Mouse (Mus musculus) forebrain, embryonic 14.5 days (tissue): ENCODE results near the gene Trmt10c. TPM values are rescaled to one million over a fixed set of nuclear protein-coding genes. Genes with fewer than 3 reads are reported as not detected.
"Not testable (repeated sequence)": the region's sequence is repeated elsewhere in the genome, so short reads cannot be mapped to it uniquely, and the experiment has no call there.

Experiments used
- ATAC-seq: fragments of 200-750 bp; cut with Nextera tagmentation; 2 replicates; pipeline ENCODE4 v1.8.0; 2017; ENCODE audit warnings: mild to moderate bottlenecking, moderate library complexity
- DNase-seq: peaks from one replicate; pipeline ENCODE4 v3.0.0-alpha.2; 2015; ENCODE audit warnings: low spot score
- H3K27ac ChIP-seq: fragments of 300-500 bp; sonication (generic); 2 replicates; pipeline ENCODE4 v1.5.1; 2014; ENCODE audit warnings: low read depth, mild to moderate bottlenecking, control low read depth, low read length, moderate library complexity
- H3K27me3 ChIP-seq: fragments of 300-500 bp; sonication (generic); replicated peaks from 2 replicates; pipeline ENCODE4 v1.6.1; 2014; ENCODE audit warnings: low read length, control low read depth, mixed read lengths; ENCODE audit not compliant: control insufficient read depth, insufficient read depth
- H3K36me3 ChIP-seq: fragments of 300-500 bp; sonication (generic); 2 replicates; pipeline ENCODE4 v1.6.1; 2014; ENCODE audit warnings: low read length, control low read depth; ENCODE audit not compliant: control insufficient read depth, insufficient read depth
- H3K4me1 ChIP-seq: fragments of 300-500 bp; sonication (generic); 2 replicates; pipeline ENCODE4 v1.6.1; 2014; ENCODE audit warnings: antibody characterized with exemption, low read length, control low read depth; ENCODE audit not compliant: control insufficient read depth, insufficient read depth
- H3K4me2 ChIP-seq: fragments of 300-500 bp; sonication (generic); 2 replicates; pipeline ENCODE4 v1.6.1; 2014; ENCODE audit warnings: mild to moderate bottlenecking, control low read depth, low read length
- H3K4me3 ChIP-seq: fragments of 300-500 bp; sonication (generic); 2 replicates; pipeline ENCODE4 v1.5.1; 2014; ENCODE audit warnings: low read depth, low read length, control low read depth
- H3K9ac ChIP-seq: fragments of 300-500 bp; sonication (generic); 2 replicates; pipeline ENCODE4 v1.6.1; 2014; ENCODE audit warnings: mild to moderate bottlenecking, low read length, control low read depth, moderate library complexity
- H3K9me3 ChIP-seq: fragments of 300-500 bp; sonication (generic); replicated peaks from 2 replicates; pipeline ENCODE4 v1.6.1; 2016; ENCODE audit warnings: low read length, control low read depth, mixed read lengths; ENCODE audit not compliant: control insufficient read depth
- WGBS: fragments of 180-500 bp; shearing (Covaris S2); extraction: QIAGEN DNeasy Blood & Tissue Kit; methylation state at CpG from one replicate; pipeline ENCODE4 v1.1.7; 2014; 5-methylcytosine and 5-hydroxymethylcytosine counted together
- polyA plus RNA-seq: library from polyadenylated mRNA; unstranded; fragments of >200 nt; fragmentation: Nextera tagmentation; extraction: Ambion mirVana; gene quantifications from 2 replicates; pipeline ENCODE4 v1.2.1, GENCODE M21; 2014

Trmt10c gene
- polyA plus RNA-seq, 1 experiment from 2014 or later, result 28.1 TPM

DNA sequence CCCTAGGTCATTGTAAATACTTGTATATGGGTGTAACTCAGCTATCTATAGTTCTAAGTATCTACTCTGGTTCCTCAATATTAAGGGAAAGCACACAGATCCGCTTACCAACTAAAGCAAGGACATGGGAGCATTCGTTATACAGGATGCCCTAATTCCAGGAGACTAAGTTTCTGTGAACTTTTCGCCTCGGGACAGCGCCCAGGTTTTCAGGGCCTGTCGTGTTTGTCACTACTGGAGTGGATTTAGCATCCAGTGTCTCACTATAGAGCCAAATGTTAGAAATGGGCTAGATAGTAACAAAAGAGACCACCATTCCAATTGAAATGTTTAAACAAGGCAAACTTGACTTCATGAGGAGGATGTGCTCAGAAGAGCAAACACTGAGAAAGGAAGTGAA, 35.5 kb upstream of the Trmt10c start:
- DNase-seq, H3K9me3 ChIP-seq, H3K27ac ChIP-seq, H3K4me3 ChIP-seq, H3K27me3 ChIP-seq, H3K9ac ChIP-seq, ATAC-seq, H3K4me2 ChIP-seq, H3K4me1 ChIP-seq, H3K36me3 ChIP-seq: not testable (repeated sequence)
- WGBS, result 92% methylated on average over 6 of the region's 6 CpGs

DNA sequence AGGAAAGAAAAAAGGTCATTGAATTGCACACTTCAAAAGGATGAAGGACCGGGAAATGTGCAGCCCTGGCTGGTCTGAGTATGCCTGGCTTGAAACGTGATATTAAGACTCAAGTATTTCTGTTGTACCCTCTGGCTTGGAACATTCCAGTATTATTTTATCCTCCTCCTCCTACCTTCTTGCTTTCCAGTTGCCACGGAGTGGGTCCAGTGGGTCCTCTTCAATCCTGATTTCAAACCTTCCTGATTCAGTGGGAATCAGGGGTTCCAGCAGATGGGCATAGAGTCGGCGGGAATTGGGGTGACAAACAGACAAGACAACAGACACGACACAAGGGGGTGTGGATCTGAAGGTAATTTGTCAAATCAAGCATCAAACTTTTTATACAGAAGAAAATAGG, 34.9 kb upstream of the Trmt10c start:
- no peaks in the 10 kb centered on the region for H3K27me3 ChIP-seq
- DNase-seq (no peak), ATAC-seq (no peak)
- WGBS, result 77% methylated on average over 6 of the region's 6 CpGs
- no peaks in the 10 kb centered on the region for H3K9me3 ChIP-seq
- H3K27ac ChIP-seq, result no peak overlapping the region
- no peaks in the 10 kb centered on the region for H3K36me3 ChIP-seq
- H3K9ac ChIP-seq, result no peak overlapping the region
- peaks cover 8% of the 10 kb centered on the region for H3K4me1 ChIP-seq
- no peak overlapping the region for H3K4me3 ChIP-seq
- no peak overlapping the region for H3K4me2 ChIP-seq

DNA sequence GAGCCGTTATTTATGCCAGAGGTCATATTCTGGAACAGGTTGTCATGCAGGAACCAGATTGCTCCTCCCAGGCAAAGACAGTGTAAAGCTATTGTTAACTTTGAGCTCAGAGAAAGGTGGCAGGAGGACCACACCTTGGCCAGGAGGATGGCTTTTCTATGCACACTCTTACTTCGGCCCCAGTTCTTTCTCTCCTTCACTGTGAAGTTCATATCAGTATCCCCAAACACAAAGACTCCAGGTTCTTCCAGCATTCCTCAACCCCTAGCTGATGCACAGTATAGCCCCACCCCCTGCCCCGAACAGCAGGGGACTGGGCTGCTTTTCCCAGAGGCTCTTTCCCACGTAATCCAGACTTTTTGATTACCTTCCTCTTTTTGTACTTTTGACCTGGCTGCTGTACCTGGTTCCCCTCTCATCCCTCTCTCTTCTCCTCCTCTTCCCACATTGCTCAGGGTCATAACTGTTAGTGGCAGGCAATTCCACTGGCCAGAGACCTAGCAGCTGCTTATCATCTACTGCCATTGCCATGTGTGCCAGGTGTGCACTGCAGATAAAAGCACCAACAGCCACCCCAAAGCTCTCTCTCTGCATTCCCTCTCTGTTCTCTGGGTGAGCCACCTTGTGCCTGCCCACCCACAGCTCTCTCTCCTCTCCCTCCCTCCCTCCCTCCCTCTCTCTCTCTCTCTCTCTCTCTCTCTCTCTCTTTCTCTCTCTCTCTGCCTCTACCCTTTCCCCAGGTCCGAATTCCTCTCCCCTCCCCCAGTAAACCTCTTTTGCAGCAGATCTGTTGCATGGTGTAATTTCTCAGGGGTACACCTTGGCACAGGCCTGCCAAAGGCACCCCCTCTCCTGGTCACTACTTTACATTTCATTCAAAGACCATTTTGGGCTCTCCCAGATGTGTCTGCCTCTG, 34.0 kb upstream of the Trmt10c start:
- no peak overlapping the region for H3K4me3 ChIP-seq

DNA sequence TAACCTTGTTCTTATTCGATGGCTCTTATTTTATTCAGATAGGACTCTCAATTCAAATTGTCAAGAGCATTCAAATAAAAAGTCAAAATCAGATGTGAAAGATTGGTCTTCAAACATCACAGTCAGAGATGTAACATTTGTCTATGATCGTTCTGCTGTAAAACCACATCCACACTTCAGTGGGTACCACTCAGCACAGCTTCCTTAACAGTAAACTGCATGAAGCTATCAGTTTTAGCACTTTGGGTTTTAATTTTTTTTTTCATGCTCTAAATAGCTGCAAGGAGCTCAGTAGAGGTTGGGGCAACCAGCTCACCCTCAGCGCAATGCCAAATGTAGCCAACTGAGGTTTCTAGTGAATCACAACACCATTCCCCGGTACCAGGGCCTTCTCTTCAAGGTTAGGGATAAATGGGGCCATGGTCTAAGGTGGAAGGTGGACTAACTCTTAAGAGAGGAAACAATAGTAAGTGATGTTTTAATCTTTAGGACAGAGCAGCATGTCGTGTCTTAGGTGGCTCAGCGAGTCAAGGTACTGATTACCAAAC, 31.0 kb upstream of the Trmt10c start:
- Histone ChIP-seq H3K9me3 (no peaks in the 10 kb centered on the region), H3K36me3 (no peaks in the 10 kb centered on the region), H3K27me3 (no peaks in the 10 kb centered on the region), H3K4me2 (no peak overlapping the region), H3K9ac (no peak overlapping the region), H3K27ac (no peak overlapping the region), H3K4me1 (no peaks in the 10 kb centered on the region), H3K4me3 (no peak overlapping the region)
- WGBS, result 93% methylated on average over 6 of the region's 6 CpGs
- no peak for ATAC-seq
- DNase-seq, result no peak

More for the DNA sequence above, 34.0 kb upstream of the Trmt10c start:
- Histone ChIP-seq H3K4me2 (no peak overlapping the region), H3K27ac (no peak overlapping the region), H3K9ac (no peak overlapping the region), H3K27me3 (no peaks in the 10 kb centered on the region), H3K4me1 (peaks cover 3% of the 10 kb centered on the region), H3K9me3 (no peaks in the 10 kb centered on the region), H3K36me3 (no peaks in the 10 kb centered on the region)
- WGBS, result 44% methylated on average over 5 of the region's 5 CpGs
- no peak for ATAC-seq
- no peak for DNase-seq

DNA sequence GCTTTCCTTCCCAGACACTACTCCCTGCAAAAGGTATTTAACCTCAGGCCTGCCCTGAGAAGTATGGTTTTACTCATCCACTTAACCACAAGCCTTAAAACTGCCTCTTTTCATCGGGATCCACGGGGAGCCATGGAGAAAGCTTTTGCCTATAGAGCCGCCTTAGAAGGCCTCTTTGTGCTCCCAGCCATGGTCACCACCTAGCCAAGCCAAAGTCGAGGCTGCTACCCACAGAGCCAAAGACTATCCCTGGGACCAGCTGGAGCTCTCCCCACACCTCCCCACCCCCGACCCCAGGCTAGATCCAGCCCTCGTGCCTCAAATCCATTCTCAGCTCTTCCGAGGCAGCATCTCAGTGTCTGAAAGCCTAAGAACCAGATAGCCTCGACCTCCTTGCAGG, 28.5 kb upstream of the Trmt10c start:
- no peak overlapping the region for H3K4me2 ChIP-seq
- WGBS, result 11% methylated on average over 8 of the region's 8 CpGs
- no peak for DNase-seq
- no peak overlapping the region for H3K9ac ChIP-seq
- H3K27ac ChIP-seq, result no peak overlapping the region
- ATAC-seq, result no peak
- H3K4me1 ChIP-seq, result no peaks in the 10 kb centered on the region
- no peak overlapping the region for H3K4me3 ChIP-seq
- H3K36me3 ChIP-seq, result no peaks in the 10 kb centered on the region
- no peaks in the 10 kb centered on the region for H3K9me3 ChIP-seq
- no peaks in the 10 kb centered on the region for H3K27me3 ChIP-seq

DNA sequence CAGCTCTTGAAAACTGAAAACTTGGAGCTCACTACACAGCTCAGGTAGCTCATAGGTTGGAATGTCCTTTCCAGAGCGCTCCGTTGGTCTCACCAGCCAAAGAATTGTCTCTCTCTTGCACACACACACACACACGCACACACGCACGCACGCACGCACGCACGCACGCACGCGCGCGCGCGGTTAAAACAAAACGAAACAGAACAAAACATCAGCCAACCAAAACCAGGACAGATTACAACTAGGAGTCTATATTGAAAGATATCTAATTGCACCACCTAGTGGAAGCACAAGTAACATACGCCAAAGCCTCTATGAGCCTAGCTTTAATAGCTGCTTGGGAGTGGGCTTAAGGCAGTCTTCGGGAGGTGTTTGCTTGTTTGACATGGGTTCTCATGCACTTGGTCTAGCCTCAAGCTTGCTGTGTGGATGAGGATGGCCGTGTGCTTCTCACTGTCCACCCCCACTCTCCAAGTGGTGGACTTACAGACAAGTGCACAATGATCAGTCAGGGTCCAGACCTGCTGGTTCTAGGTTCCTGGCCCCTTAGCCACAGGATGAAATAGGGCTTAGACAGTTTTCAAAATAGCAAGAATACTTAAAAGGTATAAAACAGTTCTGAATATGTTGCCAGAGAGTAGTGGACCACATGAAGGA, 26.8 kb upstream of the Trmt10c start:
- DNase-seq, result peak; percentile 96
- ATAC-seq, result peak; percentile 97
- Histone ChIP-seq H3K36me3 (no peaks in the 10 kb centered on the region), H3K9ac (peak overlapping the region; percentile 45; the same call in 1 of the 2 replicates), H3K9me3 (no peaks in the 10 kb centered on the region), H3K27me3 (no peaks in the 10 kb centered on the region), H3K4me1 (no peaks in the 10 kb centered on the region), H3K4me3 (peak overlapping the region; percentile 15; the same call in 1 of the 2 replicates), H3K4me2 (peak overlapping the region; percentile 54), H3K27ac (0 out of 2 replicates have a peak overlapping the region, but pooled peaks have one; percentile 44)
- WGBS, result 5% methylated on average over 20 of the region's 20 CpGs

DNA sequence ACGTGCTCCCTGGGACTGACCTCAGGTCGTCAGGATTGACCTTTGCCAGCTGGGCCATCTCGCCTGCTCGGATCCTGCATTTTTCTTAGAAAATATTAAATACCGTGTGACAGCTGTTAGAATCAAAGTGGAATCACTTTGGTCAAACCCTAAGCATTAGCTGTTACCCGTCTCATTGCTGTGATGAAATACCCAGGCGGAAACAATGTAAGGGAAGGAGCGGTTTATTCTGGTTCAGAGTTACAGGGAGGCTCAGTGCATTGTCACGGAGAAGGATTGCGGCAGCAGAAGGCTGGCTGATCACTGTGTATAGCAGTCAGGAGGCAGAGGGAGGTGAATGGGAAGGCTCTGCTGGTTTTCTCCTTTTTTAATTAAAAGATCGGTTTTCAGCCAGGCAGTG, 25.4 kb upstream of the Trmt10c start:
- DNase-seq (no peak), ATAC-seq (no peak)
- no peak overlapping the region for H3K9ac ChIP-seq
- H3K9me3 ChIP-seq, result no peaks in the 10 kb centered on the region
- H3K27ac ChIP-seq, result no peak overlapping the region
- H3K4me3 ChIP-seq, result no peak overlapping the region
- no peaks in the 10 kb centered on the region for H3K27me3 ChIP-seq
- H3K4me2 ChIP-seq, result no peak overlapping the region
- H3K36me3 ChIP-seq, result no peaks in the 10 kb centered on the region
- H3K4me1 ChIP-seq, result no peaks in the 10 kb centered on the region
- WGBS, result 76% methylated on average over 11 of the region's 11 CpGs

DNA sequence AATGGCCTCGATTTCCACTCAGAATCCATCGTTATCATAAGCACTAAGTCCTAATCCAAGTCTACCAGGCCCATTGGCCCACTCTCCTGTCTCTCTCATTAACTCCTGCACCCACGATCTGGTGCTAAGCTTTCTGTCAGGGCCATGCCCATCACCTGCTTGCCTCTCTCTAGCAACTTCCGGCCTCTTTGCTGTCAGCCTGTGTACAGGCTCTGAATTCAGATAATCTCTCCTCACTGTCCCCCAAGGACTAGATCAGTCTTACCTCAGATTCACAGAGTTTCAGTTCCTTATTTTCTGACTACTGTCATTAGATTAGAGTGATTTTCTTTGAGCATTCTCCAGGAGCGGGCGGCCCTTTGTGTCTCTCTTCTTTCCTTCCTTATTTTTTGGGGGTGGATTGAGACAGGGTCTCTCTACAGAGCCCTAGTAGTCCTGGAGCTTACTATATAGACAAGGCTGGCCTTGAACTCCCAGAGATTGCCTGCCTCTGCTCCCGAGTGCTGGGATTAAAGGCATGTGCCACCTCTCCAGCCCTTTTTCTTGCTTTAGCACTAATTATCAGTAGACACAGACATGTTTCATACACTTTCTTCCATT, 24.5 kb upstream of the Trmt10c start:
- no peak overlapping the region for H3K9ac ChIP-seq
- no peaks in the 10 kb centered on the region for H3K9me3 ChIP-seq
- WGBS, result 77% methylated on average over 7 of the region's 7 CpGs
- DNase-seq (no peak), ATAC-seq (no peak)
- H3K4me3 ChIP-seq, result no peak overlapping the region
- no peak overlapping the region for H3K27ac ChIP-seq
- H3K27me3 ChIP-seq, result no peaks in the 10 kb centered on the region
- no peak overlapping the region for H3K4me2 ChIP-seq
- H3K36me3 ChIP-seq, result no peaks in the 10 kb centered on the region
- peaks cover 2% of the 10 kb centered on the region; the same call in 1 of the 2 replicates for H3K4me1 ChIP-seq
